Mouse (Mus musculus) NIH3T3 (cell line): Measurements from ENCODE around the gene Fam219a.

Source experiments
- DNase-seq: peaks from one replicate; pipeline ENCODE4 v3.0.0-alpha.2; 2012; ENCODE audit warnings: low read depth

The Fam219a gene

GRCm38 (mm10) chr4:41569411-41569885, at the start of gene Fam219a, which contains the start of gene Dnaic1:
Gene Fam219a (minus strand): TSS chr4:41569538.
Gene Dnaic1 (plus strand): TSS chr4:41569775.
- peak; percentile 98 for DNase-seq

GRCm38 (mm10) chr4:41615661-41616599, 46.6 kb upstream of the Fam219a start:
- DNase-seq: peak; percentile 40

- DNase-seq: peak; percentile 85
Observed at GRCm38 (mm10) chr4:41614156-41614555, 44.8 kb upstream of the Fam219a start.

- DNase-seq: no peak
Observed at GRCm38 (mm10) chr4:41612166-41612565, 42.8 kb upstream of the Fam219a start.

- no peak for DNase-seq
Observed at GRCm38 (mm10) chr4:41610594-41610980, 41.2 kb upstream of the Fam219a start.

GRCm38 (mm10) chr4:41609681-41610593, 40.6 kb upstream of the Fam219a start:
- DNase-seq: no peak

GRCm38 (mm10) chr4:41606784-41607183, 37.4 kb upstream of the Fam219a start:
- DNase-seq: peak; percentile 85

- DNase-seq: peak; percentile 14
Observed at GRCm38 (mm10) chr4:41604476-41605396, 35.4 kb upstream of the Fam219a start.

GRCm38 (mm10) chr4:41602818-41603217, 33.5 kb upstream of the Fam219a start:
- DNase-seq: no peak

GRCm38 (mm10) chr4:41583353-41583752, 14.0 kb upstream of the Fam219a start:
- no peak for DNase-seq

- DNase-seq: peak; percentile 25
Observed at GRCm38 (mm10) chr4:41575914-41576313, 6.6 kb upstream of the Fam219a start.

GRCm38 (mm10) chr4:41573492-41573891, 4.2 kb upstream of the Fam219a start:
- no peak for DNase-seq

GRCm38 (mm10) chr4:41571490-41571889, 2.2 kb upstream of the Fam219a start:
- peak; percentile 15 for DNase-seq

GRCm38 (mm10) chr4:41568682-41569410, 492 bp downstream of the Fam219a start:
- DNase-seq: peak; percentile 53

GRCm38 (mm10) chr4:41568239-41568638, 1.1 kb downstream of the Fam219a start:
- peak; percentile 52 for DNase-seq

- DNase-seq: no peak
Observed at GRCm38 (mm10) chr4:41566123-41566522, 3.2 kb downstream of the Fam219a start.

GRCm38 (mm10) chr4:41563297-41563696, 6.0 kb downstream of the Fam219a start:
- DNase-seq: no peak

GRCm38 (mm10) chr4:41557092-41557491, 12.2 kb downstream of the Fam219a start:
- no peak for DNase-seq

- DNase-seq: no peak
Observed at GRCm38 (mm10) chr4:41556311-41556953, 12.9 kb downstream of the Fam219a start.
